Mouse (Mus musculus): ENCODE measurements around the gene Gins3.

DNA sequence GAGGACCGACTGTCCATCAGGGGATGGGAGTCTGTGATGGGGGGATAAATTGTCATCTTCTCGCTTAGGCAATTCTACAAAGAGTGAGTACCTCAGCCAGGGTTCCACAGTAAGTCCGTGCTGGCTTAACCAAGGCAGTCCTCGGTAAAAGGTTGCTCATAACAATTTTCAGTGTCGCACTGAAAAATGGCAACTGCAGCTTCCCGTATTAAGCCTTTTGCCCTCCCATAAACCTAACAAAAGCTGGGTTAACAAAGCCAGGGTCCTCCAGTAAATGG is 749 bp downstream of the Gins3 start:
- no peak for TF ChIP-seq POLR2A (IDR thresholded peaks at IDR 0.05; ENCODE audit: extremely low read depth, insufficient read depth, low read length)
- no peak for TF ChIP-seq CTCF (IDR thresholded peaks at IDR 0.05; ENCODE audit: low read depth, low read length)

Data from liver, adult 2 months (tissue).